Mouse (Mus musculus) v-Abl transformed pro-B cells (cell line): ENCODE results near the gene Ntn1.

Experiments
- in situ Hi-C, 2 experiments: fragments of 400-800 bp; cut with MboI; formaldehyde crosslinking; loops; one replicate each; pipeline ENCODE4 v1.15.1; 2025; ENCODE audit not compliant: unreplicated experiment in 2 of 2

Ntn1 gene

GRCm38 (mm10) chr11:68408127-68408526 is 7.5 kb upstream of the Ntn1 start:
- in situ Hi-C loops: loop anchor here (5.0 to 10.0 kb wide), 3 partner anchors 193 to 511 kb away; no protein-coding TSS in a partner anchor

- in situ Hi-C loops: loop anchor here (5.0 to 10.0 kb wide), 3 partner anchors 193 to 510 kb away; no protein-coding TSS in a partner anchor
Measured at GRCm38 (mm10) chr11:68407266-68407926, 6.8 kb upstream of the Ntn1 start.

- in situ Hi-C loops: loop anchor here (5.0 to 10.0 kb wide), 3 partner anchors 191 to 508 kb away; no protein-coding TSS in a partner anchor
Measured at GRCm38 (mm10) chr11:68405576-68405975, 5.0 kb upstream of the Ntn1 start.

GRCm38 (mm10) chr11:68404185-68404584 is 3.6 kb upstream of the Ntn1 start:
- in situ Hi-C loops: loop anchor here (5.0 to 10.0 kb wide), 2 partner anchors 182 to 189 kb away; no protein-coding TSS in a partner anchor

GRCm38 (mm10) chr11:68401428-68401827 is 805 bp upstream of the Ntn1 start:
- in situ Hi-C loops: loop anchor here (5.0 to 10.0 kb wide), 2 partner anchors 179 to 187 kb away; no protein-coding TSS in a partner anchor

GRCm38 (mm10) chr11:68400021-68400671 is 477 bp downstream of the Ntn1 start:
- in situ Hi-C loops: loop anchor here (5.0 to 10.0 kb wide), 2 partner anchors 178 to 185 kb away; no protein-coding TSS in a partner anchor

GRCm38 (mm10) chr11:68399548-68400020 is 1.0 kb downstream of the Ntn1 start:
- in situ Hi-C loops: loop anchor here (5.0 to 10.0 kb wide), 2 partner anchors 177 to 185 kb away; no protein-coding TSS in a partner anchor

GRCm38 (mm10) chr11:68398891-68399547 is 1.6 kb downstream of the Ntn1 start:
- in situ Hi-C loops: no loop called here

- in situ Hi-C loops: no loop called here
Measured at GRCm38 (mm10) chr11:68395546-68395945, 5.1 kb downstream of the Ntn1 start.

- in situ Hi-C loops: no loop called here
Measured at GRCm38 (mm10) chr11:68394749-68395148, 5.9 kb downstream of the Ntn1 start.

GRCm38 (mm10) chr11:68393897-68394490 is 6.6 kb downstream of the Ntn1 start:
- in situ Hi-C loops: no loop called here

GRCm38 (mm10) chr11:68390381-68391287 is 10.0 kb downstream of the Ntn1 start:
- in situ Hi-C loops: no loop called here

- in situ Hi-C loops: no loop called here
Measured at GRCm38 (mm10) chr11:68389621-68390020, 11.0 kb downstream of the Ntn1 start.

- in situ Hi-C loops: no loop called here
Measured at GRCm38 (mm10) chr11:68388655-68389015, 12.0 kb downstream of the Ntn1 start.

- in situ Hi-C loops: no loop called here
Measured at GRCm38 (mm10) chr11:68387971-68388654, 12.5 kb downstream of the Ntn1 start.

- in situ Hi-C loops: no loop called here
Measured at GRCm38 (mm10) chr11:68387441-68387760, 13.2 kb downstream of the Ntn1 start.

- in situ Hi-C loops: no loop called here
Measured at GRCm38 (mm10) chr11:68386589-68387440, 13.8 kb downstream of the Ntn1 start.

GRCm38 (mm10) chr11:68385921-68386588 is 14.6 kb downstream of the Ntn1 start:
- in situ Hi-C loops: no loop called here
